Mouse (Mus musculus): ENCODE data around the gene Galnt13. TPM values are rescaled to one million over a fixed set of nuclear protein-coding genes. Genes with fewer than 3 reads are reported as not detected.

The Galnt13 gene
- polyA plus RNA-seq, 1 experiment from 2014 or later: not detected

DNA sequence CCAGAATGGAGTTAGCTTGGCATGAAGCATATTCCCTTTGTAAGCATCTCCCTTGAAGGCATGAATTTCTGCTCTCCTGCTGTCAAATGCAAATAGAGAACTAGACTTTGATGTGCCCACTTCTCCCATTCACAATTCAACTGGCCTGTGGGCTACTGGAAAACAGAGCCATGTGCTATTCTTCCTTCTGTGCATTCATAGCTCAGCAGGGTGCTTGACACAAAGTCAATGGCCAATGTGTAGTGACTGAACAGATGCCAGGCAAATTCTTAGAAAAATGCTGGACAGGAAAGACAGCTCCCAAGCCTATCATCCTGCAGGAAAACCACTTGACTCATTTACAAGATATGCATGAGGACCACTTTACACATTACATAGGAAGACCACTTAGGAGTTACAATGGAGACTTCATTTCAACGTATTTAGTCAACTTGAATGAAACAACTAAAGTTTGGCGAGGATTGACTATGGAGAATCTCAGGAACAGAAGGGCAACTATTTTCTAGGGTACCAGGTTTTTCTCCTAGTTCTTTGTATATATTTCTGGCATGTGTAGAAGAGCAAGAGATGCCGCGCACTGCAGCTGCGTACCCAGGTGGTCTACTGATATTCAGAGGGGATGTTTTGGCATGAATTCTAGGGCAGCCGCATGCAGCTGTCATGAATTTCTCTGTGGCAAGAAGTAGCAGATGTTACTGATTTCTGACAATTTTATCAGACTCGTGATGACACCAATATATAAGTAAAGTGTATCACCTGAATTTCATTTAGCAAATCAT, 470.4 kb downstream of the Galnt13 start:
- no peak overlapping the region for H3K4me3 ChIP-seq (ENCODE audit: low read depth, low read length)
- WGBS (ENCODE audit: insufficient replicate concordance): 77% methylated on average over 7 of the region's 7 CpGs
- no peaks in the 10 kb centered on the region for H3K36me3 ChIP-seq (replicated peaks; ENCODE audit: insufficient read depth, low read length)
- no peak overlapping the region for H3K27ac ChIP-seq (ENCODE audit: low read depth)
- H3K9me3 ChIP-seq (ENCODE audit: low read length): no peaks in the 10 kb centered on the region
- TF ChIP-seq EP300 (IDR thresholded peaks at IDR 0.05; ENCODE audit: low read depth) (no peak), CTCF (IDR thresholded peaks at IDR 0.05; ENCODE audit: low read depth) (no peak)
- no peak for ATAC-seq
- no peaks in the 10 kb centered on the region for H3K27me3 ChIP-seq (ENCODE audit: insufficient read depth, low read length)
- no peaks in the 10 kb centered on the region for H3K4me1 ChIP-seq (ENCODE audit: insufficient read depth)
- no peak for DNase-seq
- H3K9ac ChIP-seq (replicated peaks): no peak overlapping the region
- H3K4me2 ChIP-seq (ENCODE audit: low read depth, low read length): no peak overlapping the region

DNA sequence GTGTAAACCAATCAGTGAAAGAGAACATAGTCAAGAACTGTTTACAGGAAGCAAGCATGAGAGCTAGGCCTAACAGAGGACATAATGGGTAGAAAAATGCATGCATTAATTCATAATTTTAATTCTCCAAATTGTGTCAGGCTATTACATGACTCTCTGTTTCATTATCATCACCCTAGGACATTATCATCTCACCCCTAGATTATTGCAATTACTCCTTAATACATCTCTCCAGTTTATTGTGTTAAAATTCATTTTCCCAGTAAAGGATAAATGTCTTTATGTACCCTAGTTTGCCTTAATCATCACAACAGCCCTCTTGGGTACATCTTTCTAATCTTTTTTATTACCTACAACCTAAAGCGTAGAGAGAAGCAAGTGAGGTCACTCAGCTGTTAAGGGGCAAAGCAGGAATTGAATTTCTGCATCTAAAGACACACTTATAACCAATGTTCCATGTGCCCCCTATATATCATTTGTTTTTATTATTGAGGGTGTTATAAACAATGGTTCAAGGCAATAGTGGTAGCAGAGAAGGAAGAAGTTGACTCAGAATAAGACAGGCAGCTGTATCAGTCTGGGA, 479.1 kb downstream of the Galnt13 start:
- DNase-seq (no peak), ATAC-seq (no peak)
- Histone ChIP-seq H3K36me3 (replicated peaks; ENCODE audit: insufficient read depth, low read length) (no peaks in the 10 kb centered on the region), H3K27ac (ENCODE audit: low read depth) (no peak overlapping the region), H3K4me3 (ENCODE audit: low read depth, low read length) (no peak overlapping the region), H3K4me2 (ENCODE audit: low read depth, low read length) (no peak overlapping the region), H3K9me3 (ENCODE audit: low read length) (no peaks in the 10 kb centered on the region), H3K9ac (replicated peaks) (no peak overlapping the region), H3K4me1 (ENCODE audit: insufficient read depth) (no peaks in the 10 kb centered on the region), H3K27me3 (ENCODE audit: insufficient read depth, low read length) (no peaks in the 10 kb centered on the region)
- 63% methylated on average over 1 of the region's 1 CpGs for WGBS (ENCODE audit: insufficient replicate concordance)
- TF ChIP-seq EP300 (IDR thresholded peaks at IDR 0.05; ENCODE audit: low read depth) (no peak), CTCF (IDR thresholded peaks at IDR 0.05; ENCODE audit: low read depth) (no peak)

DNA sequence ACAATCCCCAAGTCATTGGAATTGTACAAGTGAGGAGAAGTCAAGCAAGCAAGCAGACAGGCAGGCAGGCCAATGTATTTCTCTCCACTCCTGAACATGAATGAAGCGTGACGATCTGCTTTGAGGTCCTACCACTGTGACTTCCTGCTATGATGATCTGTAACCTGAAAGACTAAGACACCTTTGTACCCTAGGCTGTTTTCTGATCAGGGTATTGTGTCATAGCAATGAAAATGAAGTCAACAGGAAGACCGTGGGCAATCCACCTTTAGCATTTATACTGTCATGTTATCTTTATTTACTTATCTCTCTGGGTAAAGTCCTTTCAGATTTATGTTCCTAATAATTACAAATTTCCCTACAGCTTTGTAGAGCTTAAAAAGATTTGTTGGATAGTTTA, 500.3 kb downstream of the Galnt13 start:
- 76% methylated on average over 3 of the region's 3 CpGs for WGBS (ENCODE audit: insufficient replicate concordance)
- Histone ChIP-seq H3K27ac (ENCODE audit: low read depth) (no peak overlapping the region), H3K9me3 (ENCODE audit: low read length) (no peaks in the 10 kb centered on the region; the same call in 1 of the 2 replicates), H3K36me3 (replicated peaks; ENCODE audit: insufficient read depth, low read length) (no peaks in the 10 kb centered on the region), H3K4me3 (ENCODE audit: low read depth, low read length) (no peak overlapping the region), H3K9ac (replicated peaks) (no peak overlapping the region), H3K27me3 (ENCODE audit: insufficient read depth, low read length) (no peaks in the 10 kb centered on the region), H3K4me1 (ENCODE audit: insufficient read depth) (no peaks in the 10 kb centered on the region), H3K4me2 (ENCODE audit: low read depth, low read length) (no peak overlapping the region)
- DNase-seq: no peak
- no peak for TF ChIP-seq CTCF (IDR thresholded peaks at IDR 0.05; ENCODE audit: low read depth)
- no peak for TF ChIP-seq EP300 (IDR thresholded peaks at IDR 0.05; ENCODE audit: low read depth)
- ATAC-seq: no peak

DNA sequence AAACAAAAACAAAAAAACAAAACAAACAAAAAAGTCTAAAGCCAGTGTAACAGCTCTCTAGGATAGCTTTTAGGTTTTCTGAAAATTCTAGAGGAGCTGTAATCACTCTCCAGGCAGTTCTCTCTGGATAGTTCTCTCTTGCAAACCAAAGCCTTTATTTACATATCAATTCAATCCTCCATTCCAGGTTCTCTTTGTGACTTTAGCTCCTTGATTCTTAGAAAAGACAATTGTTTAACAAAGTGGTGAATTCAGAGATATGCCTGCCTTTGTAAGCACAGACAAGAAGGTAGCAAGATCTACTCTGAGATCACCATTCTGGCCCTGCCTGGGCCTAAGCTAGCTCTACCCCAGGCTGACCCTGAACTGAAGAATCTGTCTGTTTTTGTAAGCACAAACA, 501.2 kb downstream of the Galnt13 start:
- no peak overlapping the region for H3K9ac ChIP-seq (replicated peaks)
- no peaks in the 10 kb centered on the region for H3K27me3 ChIP-seq (ENCODE audit: insufficient read depth, low read length)
- H3K9me3 ChIP-seq (ENCODE audit: low read length): no peaks in the 10 kb centered on the region; the same call in 1 of the 2 replicates
- H3K4me2 ChIP-seq (ENCODE audit: low read depth, low read length): no peak overlapping the region
- TF ChIP-seq CTCF (IDR thresholded peaks at IDR 0.05; ENCODE audit: low read depth) (no peak), EP300 (IDR thresholded peaks at IDR 0.05; ENCODE audit: low read depth) (no peak)
- H3K27ac ChIP-seq (ENCODE audit: low read depth): no peak overlapping the region
- H3K4me1 ChIP-seq (ENCODE audit: insufficient read depth): no peaks in the 10 kb centered on the region
- no peak overlapping the region for H3K4me3 ChIP-seq (ENCODE audit: low read depth, low read length)
- DNase-seq: no peak
- ATAC-seq: no peak
- H3K36me3 ChIP-seq (replicated peaks; ENCODE audit: insufficient read depth, low read length): no peaks in the 10 kb centered on the region

- Histone ChIP-seq H3K4me3 (ENCODE audit: low read depth, low read length) (no peak overlapping the region), H3K27ac (ENCODE audit: low read depth) (no peak overlapping the region), H3K4me1 (ENCODE audit: insufficient read depth) (no peaks in the 10 kb centered on the region), H3K36me3 (replicated peaks; ENCODE audit: insufficient read depth, low read length) (no peaks in the 10 kb centered on the region), H3K9ac (replicated peaks) (no peak overlapping the region), H3K4me2 (ENCODE audit: low read depth, low read length) (no peak overlapping the region), H3K27me3 (ENCODE audit: insufficient read depth, low read length) (no peaks in the 10 kb centered on the region), H3K9me3 (ENCODE audit: low read length) (no peaks in the 10 kb centered on the region; the same call in 1 of the 2 replicates)
- DNase-seq (no peak), ATAC-seq (no peak)
- TF ChIP-seq CTCF (IDR thresholded peaks at IDR 0.05; ENCODE audit: low read depth) (no peak), EP300 (IDR thresholded peaks at IDR 0.05; ENCODE audit: low read depth) (no peak)
Measured at GRCm38 (mm10) chr2:54938075-54938474, 502.0 kb downstream of the Galnt13 start.

DNA sequence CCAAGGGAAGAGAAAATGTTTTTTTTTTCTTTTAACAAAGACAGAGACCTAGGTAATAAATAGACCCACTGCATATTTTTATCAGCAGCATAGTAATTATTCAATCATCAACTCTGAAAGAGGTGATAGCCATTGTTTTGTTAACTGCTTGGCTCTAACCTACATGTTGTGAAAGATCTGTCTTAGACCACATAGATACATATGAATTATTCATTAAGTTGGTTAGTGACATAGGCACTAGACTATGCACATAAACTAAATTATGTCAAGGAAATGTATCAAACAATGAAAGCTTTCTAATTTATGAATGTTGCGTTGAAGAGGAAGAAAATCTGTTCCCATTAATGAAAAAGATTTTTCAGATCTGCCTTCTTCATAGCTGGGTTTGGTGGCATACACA, 507.3 kb downstream of the Galnt13 start:
- ATAC-seq: no peak
- no peaks in the 10 kb centered on the region for H3K4me1 ChIP-seq (ENCODE audit: insufficient read depth)
- H3K27ac ChIP-seq (ENCODE audit: low read depth): no peak overlapping the region
- 90% methylated on average over 1 of the region's 1 CpGs for WGBS (ENCODE audit: insufficient replicate concordance)
- no peak for TF ChIP-seq EP300 (IDR thresholded peaks at IDR 0.05; ENCODE audit: low read depth)
- TF ChIP-seq CTCF (IDR thresholded peaks at IDR 0.05; ENCODE audit: low read depth): no peak
- no peak for DNase-seq
- H3K9me3 ChIP-seq (ENCODE audit: low read length): no peaks in the 10 kb centered on the region
- no peaks in the 10 kb centered on the region for H3K27me3 ChIP-seq (ENCODE audit: insufficient read depth, low read length)
- H3K9ac ChIP-seq (replicated peaks): no peak overlapping the region
- no peak overlapping the region for H3K4me2 ChIP-seq (ENCODE audit: low read depth, low read length)
- H3K4me3 ChIP-seq (ENCODE audit: low read depth, low read length): no peak overlapping the region
- no peaks in the 10 kb centered on the region for H3K36me3 ChIP-seq (replicated peaks; ENCODE audit: insufficient read depth, low read length)
